Mouse (Mus musculus): ENCODE data around the gene Nmnat3.

DNA sequence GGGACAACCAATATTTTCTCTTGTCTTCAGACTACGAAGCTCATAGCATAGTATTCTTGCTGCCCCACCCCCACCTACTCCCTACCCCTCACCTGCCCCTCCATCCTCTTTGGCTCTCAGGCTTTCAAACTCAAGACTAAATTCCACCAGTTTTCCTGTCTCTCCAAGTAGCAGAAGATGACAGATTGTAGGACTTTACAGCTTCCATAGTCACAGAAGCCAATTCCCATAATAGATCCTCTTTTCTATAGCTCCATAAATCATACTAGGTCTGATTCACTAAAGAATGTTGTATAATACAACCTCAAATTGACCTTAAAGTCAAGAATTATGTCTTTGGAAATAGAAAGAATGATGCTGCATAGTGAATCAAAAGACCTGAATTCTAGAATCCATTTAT, 3.4 kb downstream of the Nmnat3 start:
- TF ChIP-seq POLR2A (IDR thresholded peaks at IDR 0.05; ENCODE audit: borderline replicate concordance, insufficient read depth, low read length) (no peak), CTCF (IDR thresholded peaks at IDR 0.05; ENCODE audit: borderline replicate concordance, insufficient read depth, low read depth, low read length) (no peak)

Data from cerebellum, adult 2 months (tissue).